Mouse (Mus musculus) frontal cortex, adult (tissue): ENCODE data around the gene Gamt.
"Not testable (repeated sequence)": the region's sequence is repeated elsewhere in the genome, so short reads cannot be mapped to it uniquely, and the experiment has no call there.

Experiments
- ATAC-seq: cut with Nextera tagmentation; 2 replicates; pipeline ENCODE4 v1.9.2; 2017; ENCODE audit warnings: mild to moderate bottlenecking, moderate library complexity, mixed read lengths; ENCODE audit not compliant: low TSS enrichment

Gene Gamt

DNA sequence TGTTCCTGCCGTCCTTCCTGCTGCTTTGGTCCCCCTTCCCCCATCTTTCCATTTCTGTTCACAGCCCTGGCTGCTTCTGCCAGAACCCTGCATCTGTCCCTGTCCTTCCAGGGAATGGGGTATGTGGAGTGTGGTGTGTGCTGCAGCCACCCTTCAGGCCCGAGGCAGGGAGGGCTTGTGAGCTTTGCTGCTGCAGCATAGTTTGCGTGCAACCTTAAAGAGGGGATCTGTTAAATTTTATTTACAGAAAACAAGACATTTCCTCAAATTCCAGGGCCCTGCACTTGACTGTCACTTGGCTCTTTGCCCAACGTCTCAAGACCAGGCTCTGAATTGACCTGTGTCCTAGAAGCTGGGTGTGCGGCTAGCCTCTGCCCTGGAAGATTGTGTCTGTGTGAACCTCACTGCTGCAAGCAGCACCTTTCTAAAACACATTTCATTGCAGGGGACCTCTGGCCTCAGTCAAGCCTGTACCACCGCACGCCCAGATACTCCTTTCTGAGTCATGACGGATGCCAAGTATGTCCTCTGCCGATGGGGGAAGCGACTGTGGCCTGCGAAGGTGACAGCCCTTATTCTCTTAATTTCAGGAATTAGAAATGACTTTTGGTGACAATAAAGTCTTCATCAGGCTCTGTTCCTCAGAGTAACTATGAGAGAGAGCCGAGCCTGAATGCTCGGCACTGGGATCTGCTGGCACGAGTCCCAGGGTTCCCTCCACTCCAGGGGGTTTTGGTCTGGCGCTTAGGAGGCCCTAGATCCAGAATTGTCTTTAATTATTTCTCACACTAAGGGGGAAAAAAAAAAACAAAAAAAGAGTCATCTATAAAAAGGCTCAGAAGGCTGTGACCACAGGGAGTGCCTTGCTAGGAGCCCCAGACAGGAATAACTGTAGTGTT is 32.7 kb downstream of the Gamt start:
- peak; percentile 24; the same call in 1 of the 2 replicates for ATAC-seq

DNA sequence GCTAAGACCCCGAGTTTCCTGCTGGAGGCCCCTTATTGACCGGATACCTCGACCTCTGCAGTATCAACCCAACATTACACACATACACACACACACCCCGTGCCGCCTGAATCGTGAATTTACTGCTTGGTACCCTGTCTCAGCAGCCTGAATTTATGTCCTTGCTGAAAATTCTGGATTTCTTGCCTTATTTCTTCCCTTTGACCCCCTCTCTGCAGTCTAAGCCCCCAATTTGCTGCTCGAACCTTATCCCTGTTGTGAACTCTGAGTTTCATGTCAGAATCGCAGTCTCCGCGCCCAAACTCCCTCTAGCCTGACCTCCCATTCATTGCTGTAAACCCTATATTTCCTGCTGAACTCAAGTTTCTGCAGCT is 33.7 kb downstream of the Gamt start:
- no peak for ATAC-seq

DNA sequence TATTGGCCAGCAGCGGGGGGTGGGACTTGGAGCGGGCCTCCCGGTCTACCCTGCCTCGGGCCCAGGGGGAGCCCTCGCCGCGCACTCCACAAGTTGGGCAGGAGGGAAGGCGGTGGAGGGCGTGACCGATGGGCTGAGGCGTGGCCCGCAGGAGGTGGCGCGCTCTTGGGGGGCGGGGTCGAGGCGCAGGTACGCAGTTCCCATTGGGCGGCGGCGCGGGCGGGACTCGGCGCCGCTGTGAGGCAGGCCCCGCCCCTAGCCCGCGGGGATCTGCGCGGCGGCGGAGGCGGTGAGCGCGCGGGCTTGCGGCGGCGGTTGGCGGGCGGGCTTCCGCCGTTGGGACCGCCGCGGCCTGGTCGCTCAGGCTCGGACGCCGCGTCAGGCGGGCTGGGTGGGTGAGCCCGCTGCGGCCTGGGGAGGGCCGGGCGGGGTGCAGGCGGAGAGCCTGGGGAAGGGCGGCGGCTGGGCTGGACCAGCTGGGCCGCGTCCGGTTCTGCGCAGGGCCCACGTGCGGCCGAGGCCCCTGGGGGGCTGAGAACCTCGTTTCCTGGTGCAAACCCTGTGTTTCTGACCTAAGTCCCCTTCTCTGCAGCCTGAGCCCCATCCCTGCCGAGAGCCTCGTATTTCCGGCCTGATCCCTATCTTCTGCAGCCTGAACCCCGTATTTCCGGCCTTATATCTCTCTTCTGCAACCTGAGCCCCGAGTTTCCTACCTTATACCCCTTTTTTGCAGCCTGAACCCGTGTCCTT is 34.2 kb downstream of the Gamt start, which contains the start of gene Mum1:
TSS of gene Mum1 (plus strand) at position 19 of the 750 bp plus-strand sequence.
- peak; percentile 95; the same call in 1 of the 2 replicates for ATAC-seq

DNA sequence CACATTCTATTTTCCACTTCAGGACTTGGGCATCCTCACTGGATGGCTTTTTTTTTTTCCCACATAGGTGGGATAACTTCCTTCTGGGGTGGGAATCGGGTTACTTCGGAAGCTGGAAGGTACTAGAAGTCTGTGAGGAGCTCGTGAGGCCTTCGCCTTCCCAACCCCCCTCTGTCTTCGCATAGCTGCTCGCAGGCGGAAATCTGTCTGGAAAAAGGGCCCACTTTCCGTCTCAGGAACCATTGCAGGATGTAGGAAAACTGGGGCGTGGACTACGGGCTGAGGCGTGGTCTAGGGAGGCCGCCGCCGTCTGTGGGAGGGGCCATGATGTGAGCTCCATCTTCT is 34.8 kb downstream of the Gamt start:
- no peak; the same call in 1 of the 2 replicates for ATAC-seq

DNA sequence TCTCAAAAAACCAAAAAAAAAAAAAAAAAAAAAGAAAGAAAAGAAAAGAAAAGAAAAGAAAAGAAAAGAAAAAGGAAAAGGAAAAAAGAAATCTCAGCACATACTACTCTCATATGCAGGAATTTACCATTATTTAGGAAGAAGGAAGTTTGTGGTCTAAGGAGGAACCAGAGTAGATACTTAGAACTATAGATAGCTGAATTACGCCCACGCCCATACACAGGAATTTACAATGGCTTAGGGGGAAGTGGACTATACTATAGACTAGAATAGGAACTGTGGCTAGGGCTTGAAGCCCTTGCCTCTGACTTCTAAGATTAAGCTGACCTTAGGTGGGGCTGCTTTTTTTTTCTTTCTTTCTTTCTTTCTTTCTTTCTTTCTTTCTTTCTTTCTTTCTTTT is 37.7 kb downstream of the Gamt start:
- ATAC-seq, result not testable (repeated sequence)

DNA sequence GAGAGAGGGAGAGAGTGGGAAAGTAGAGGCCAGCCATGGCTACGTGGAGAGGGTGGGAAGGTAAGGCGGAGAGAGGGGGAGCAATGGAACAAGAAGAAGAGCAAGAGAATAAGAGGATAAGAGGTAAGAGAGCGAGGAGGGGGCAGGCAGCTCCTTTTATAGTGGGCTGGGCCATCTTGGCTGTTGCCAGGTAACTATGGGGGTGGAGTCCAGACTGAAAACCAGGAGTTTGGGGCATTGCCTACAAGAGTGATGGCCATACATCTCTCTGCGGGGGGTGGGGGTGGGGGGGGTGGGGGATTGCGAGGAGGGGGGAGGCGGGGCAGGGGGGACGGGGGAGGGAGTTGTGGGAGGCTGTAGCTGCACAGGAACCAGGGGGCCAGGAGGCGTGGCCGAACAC is 40.1 kb downstream of the Gamt start:
- no peak for ATAC-seq

DNA sequence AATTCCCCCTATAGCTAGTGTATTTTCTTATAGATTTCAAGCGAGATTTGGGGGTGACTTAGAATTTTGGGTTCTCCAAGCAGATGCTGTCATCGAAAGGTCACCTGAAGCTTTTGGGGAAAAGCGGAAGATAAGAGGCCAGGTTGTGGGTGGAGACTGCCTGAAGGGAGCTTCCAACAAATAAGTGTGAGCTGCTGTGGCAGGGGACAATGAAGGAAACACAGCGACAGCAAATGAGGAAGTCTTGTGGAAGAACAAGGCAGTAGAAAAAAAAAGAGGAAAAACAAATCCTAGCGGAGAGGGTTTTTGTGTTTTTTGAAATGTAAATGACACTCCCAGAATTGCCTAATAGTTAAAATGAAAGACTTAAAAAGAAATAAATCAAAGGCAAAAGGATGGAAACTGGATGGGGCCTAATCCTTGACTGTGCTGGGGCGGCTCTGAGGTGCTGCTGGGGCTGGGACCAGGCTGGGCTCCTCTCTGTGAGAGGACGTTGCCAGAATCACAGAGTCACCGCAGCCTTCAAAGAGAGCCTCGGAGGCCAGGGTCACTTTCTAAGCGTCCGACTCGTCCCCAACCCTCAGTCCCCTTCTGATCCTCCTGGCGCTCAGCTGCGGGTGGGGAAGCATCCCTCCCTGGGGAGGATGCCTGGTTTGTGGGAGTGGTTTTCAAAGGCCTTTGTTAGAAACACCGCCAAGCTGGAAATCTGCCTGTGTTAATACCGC is 45.6 kb downstream of the Gamt start:
- no peak for ATAC-seq

DNA sequence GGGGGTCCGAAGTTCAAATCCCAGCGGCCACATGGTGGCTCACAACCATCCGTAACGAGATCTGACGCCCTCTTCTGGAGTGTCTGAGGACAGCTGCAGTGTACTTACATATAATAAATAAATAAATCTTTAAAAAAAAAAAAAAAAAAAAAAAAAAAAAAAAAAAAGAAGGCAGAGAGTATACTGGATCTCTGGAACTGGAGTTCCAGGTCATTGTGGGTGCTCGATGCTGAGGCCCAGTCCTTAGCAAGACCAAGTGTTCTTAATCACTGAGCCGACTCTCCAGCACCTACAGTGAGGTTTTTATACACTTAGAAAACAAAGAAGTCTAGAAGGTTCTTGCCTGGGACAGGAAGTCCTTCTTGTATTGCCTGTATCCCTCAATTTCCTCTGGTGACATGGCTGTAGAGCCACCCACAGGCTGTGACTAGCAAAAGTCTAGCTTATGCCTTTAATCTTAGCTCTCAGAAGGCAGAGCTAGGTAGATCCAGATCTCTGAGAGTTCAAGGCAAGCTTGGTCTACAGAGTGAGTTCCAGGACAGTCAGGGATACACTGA is 49.2 kb downstream of the Gamt start:
- not testable (repeated sequence) for ATAC-seq

DNA sequence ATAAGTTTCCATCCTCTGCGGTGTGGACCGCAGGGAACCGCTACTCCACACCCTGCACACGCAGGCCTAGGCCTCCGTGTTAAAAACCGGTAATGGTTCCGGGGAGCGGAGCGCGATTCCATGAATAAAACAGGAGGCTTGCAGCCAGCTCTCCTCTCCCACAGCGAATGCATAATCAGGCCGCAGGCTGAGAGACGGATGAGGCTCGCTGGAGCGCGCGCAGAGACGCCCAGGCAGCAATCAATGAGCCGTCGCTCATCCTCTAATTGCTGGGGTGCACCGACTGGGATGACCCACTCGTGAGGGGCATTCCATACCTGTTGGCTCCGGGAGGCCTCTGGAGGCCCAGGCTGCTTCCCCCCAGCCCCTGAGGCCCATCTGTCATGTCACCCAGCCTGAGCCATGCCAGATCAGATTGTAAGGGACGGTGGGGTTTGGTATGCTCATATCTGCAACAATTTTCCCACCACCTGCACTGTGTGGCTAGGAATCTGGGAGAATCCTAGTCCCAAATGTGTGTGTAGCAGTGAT is 51.9 kb downstream of the Gamt start:
- ATAC-seq, result peak; percentile 91

DNA sequence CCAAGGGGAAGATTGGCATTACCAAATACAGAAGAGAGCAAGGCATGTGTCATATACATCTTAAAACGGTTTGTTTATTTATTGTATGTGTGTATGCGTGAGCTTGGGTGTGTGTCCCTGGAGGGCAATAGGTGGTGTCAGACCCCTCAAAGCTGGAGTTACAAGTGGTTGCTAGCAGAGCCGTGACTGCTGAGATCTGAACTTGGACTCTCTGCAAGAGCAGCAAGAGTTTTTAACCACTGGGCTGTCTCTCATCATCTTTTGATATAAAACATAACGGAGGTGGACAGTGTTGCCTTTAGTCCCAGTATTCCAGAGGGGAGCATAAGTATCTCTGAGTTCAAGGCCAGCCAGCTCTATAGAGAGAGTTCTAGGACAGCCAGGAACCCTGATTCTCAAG is 52.6 kb downstream of the Gamt start:
- ATAC-seq, result no peak
